In genomic region chr4:133065894-133066386, GRCm38 (mm10) we compare ENCODE assay signal across 18 mouse cellular contexts. TPM values are rescaled to one million over a fixed set of nuclear protein-coding genes. Genes with fewer than 3 reads are reported as not detected.
DNase-seq lines count a peak whose midpoint lies in the region; ATAC-seq and TF ChIP-seq lines count a peak whose summit lies in the region.
"Had no signal": no experiment of that assay in that cellular context is flagged by ENCODE, and none has a peak within 500 bp of the region (broad histone marks: within the 10 kb centered on the region; RNA-seq: fewer than 3 reads in every experiment).

No protein-coding gene starts in this region.

- peak; percentile 35; the same call in 1 of the 2 replicates for TF ChIP-seq CTCF in heart, adult 2 months (IDR thresholded peaks at IDR 0.05)
- TF ChIP-seq CTCF in cerebellum, adult 2 months (IDR thresholded peaks at IDR 0.05; ENCODE audit: borderline replicate concordance, insufficient read depth, low read depth, low read length) = no peak

- TF ChIP-seq EP300 in heart, adult 2 months (IDR thresholded peaks at IDR 0.05; ENCODE audit: insufficient read depth, low read depth, low read length) = no peak

- no peak overlapping the region for H3K4me3 ChIP-seq in heart, adult 2 months
- H3K4me3 ChIP-seq in heart, embryonic 10.5 days = no peak overlapping the region
- no peak overlapping the region for H3K4me3 ChIP-seq in limb, embryonic 15.5 days
- H3K4me3 ChIP-seq in limb, embryonic 10.5 days = no peak overlapping the region
- no peak overlapping the region for H3K4me3 ChIP-seq in cerebellum, adult 2 months (replicated peaks; ENCODE audit: insufficient read depth, low read depth, low read length)
- H3K4me3 ChIP-seq: forebrain, embryonic 15.5 days; heart, embryonic 12.5 days; myocyte had no signal

- no peaks in the 10 kb centered on the region for H3K9me3 ChIP-seq in heart, embryonic 10.5 days
- H3K9me3 ChIP-seq in limb, embryonic 15.5 days = no peaks in the 10 kb centered on the region
- no peaks in the 10 kb centered on the region for H3K9me3 ChIP-seq in limb, embryonic 10.5 days (replicated peaks)
- H3K9me3 ChIP-seq: forebrain, embryonic 15.5 days; G1E; heart, embryonic 12.5 days had no signal

- TF ChIP-seq POLR2A in heart, adult 2 months (IDR thresholded peaks at IDR 0.05; ENCODE audit: insufficient read depth, low read depth, low read length) = no peak
- no peak for TF ChIP-seq POLR2A in cerebellum, adult 2 months (IDR thresholded peaks at IDR 0.05; ENCODE audit: borderline replicate concordance, insufficient read depth, low read length)

- H3K36me3 ChIP-seq in heart, adult 2 months (ENCODE audit: control insufficient read depth, insufficient read depth, low read length) = peaks cover 4% of the 10 kb centered on the region; the same call in 1 of the 2 replicates
- H3K36me3 ChIP-seq in heart, embryonic 10.5 days = peaks cover 96% of the 10 kb centered on the region
- peaks cover 92% of the 10 kb centered on the region for H3K36me3 ChIP-seq in limb, embryonic 15.5 days
- H3K36me3 ChIP-seq in limb, embryonic 10.5 days = peaks cover 100% of the 10 kb centered on the region

- H3K27me3 ChIP-seq in heart, adult 2 months (ENCODE audit: control insufficient read depth, insufficient read depth, low read length) = no peaks in the 10 kb centered on the region
- H3K27me3 ChIP-seq in heart, embryonic 10.5 days (ENCODE audit: insufficient read depth, poor library complexity, severe bottlenecking) = no peaks in the 10 kb centered on the region
- no peaks in the 10 kb centered on the region for H3K27me3 ChIP-seq in limb, embryonic 15.5 days
- H3K27me3 ChIP-seq in limb, embryonic 10.5 days (ENCODE audit: low read depth, poor library complexity, severe bottlenecking) = no peaks in the 10 kb centered on the region
- H3K27me3 ChIP-seq in cerebellum, adult 2 months (ENCODE audit: control insufficient read depth, insufficient read depth, low read length) = no peaks in the 10 kb centered on the region
- H3K27me3 ChIP-seq: forebrain, embryonic 15.5 days; heart, embryonic 12.5 days had no signal

- no peak overlapping the region for H3K9ac ChIP-seq in heart, adult 2 months (ENCODE audit: low read depth, low read length)
- no peak overlapping the region for H3K9ac ChIP-seq in limb, embryonic 15.5 days
- H3K9ac ChIP-seq: forebrain, embryonic 15.5 days; heart, embryonic 12.5 days had no signal

- no peak for ATAC-seq in limb, embryonic 15.5 days (ENCODE audit: insufficient number of reproducible peaks, low FRiP score, low TSS enrichment, low read depth)
- ATAC-seq: forebrain, embryonic 15.5 days; intestine, embryonic 16.5 days had no signal

- WGBS in heart, adult 2 months = 89% methylated on average over 14 of the region's 14 CpGs
- WGBS in heart, embryonic 10.5 days = 89% methylated on average over 14 of the region's 14 CpGs
- 94% methylated on average over 14 of the region's 14 CpGs for WGBS in limb, embryonic 15.5 days
- 96% methylated on average over 14 of the region's 14 CpGs for WGBS in limb, embryonic 10.5 days
- WGBS in cerebellum, adult 2 months = 89% methylated on average over 14 of the region's 14 CpGs

- H3K4me1 ChIP-seq in heart, adult 2 months (ENCODE audit: control insufficient read depth, insufficient read depth, low read length) = peaks cover 5% of the 10 kb centered on the region
- H3K4me1 ChIP-seq in heart, embryonic 10.5 days = peaks cover 75% of the 10 kb centered on the region
- H3K4me1 ChIP-seq in limb, embryonic 15.5 days = peaks cover 24% of the 10 kb centered on the region
- peaks cover 12% of the 10 kb centered on the region for H3K4me1 ChIP-seq in limb, embryonic 10.5 days
- peaks cover 29% of the 10 kb centered on the region for H3K4me1 ChIP-seq in cerebellum, adult 2 months (ENCODE audit: control insufficient read depth, insufficient read depth, low read length)

- no peak overlapping the region for H3K27ac ChIP-seq in heart, adult 2 months
- no peak overlapping the region for H3K27ac ChIP-seq in heart, embryonic 10.5 days
- peak overlapping the region; percentile 27; the same call in 1 of the 2 replicates for H3K27ac ChIP-seq in limb, embryonic 15.5 days
- no peak overlapping the region for H3K27ac ChIP-seq in limb, embryonic 10.5 days
- no peak overlapping the region for H3K27ac ChIP-seq in cerebellum, adult 2 months (ENCODE audit: insufficient read depth, low read length)
- H3K27ac ChIP-seq: forebrain, embryonic 15.5 days had no signal

- intact Hi-C loops in heart, adult 2 months (cut with DNase I) = no loop called here

- DNase-seq in heart, adult 2 months = no peak
- no peak for DNase-seq in heart, embryonic 10.5 days (ENCODE audit: low spot score)
- DNase-seq in limb, embryonic 10.5 days (ENCODE audit: low spot score) = no peak
- peak; percentile 57 for DNase-seq in thymus, postnatal 4 days
- no peak for DNase-seq in thymus, postnatal 36 days
- no peak for DNase-seq in cerebellum, adult 2 months
- no peak for DNase-seq in spleen, adult 18-20 months
- DNase-seq: adrenal gland, postnatal 10 days; B cell, adult 2 months; cerebellum, adult 9-10 months; kidney, postnatal 25 days; lung, adult 2 months had no signal

- 0 out of 2 replicates have a peak, but pooled peaks cover 3% of the 10 kb centered on the region for H3K79me2 ChIP-seq in heart, adult 2 months (replicated peaks; ENCODE audit: control insufficient read depth, insufficient read depth, low read length)

- no peak overlapping the region for H3K4me2 ChIP-seq in limb, embryonic 15.5 days
- H3K4me2 ChIP-seq: forebrain, embryonic 15.5 days; heart, embryonic 12.5 days had no signal

RNA-seq across cellular contexts. Expression of gene Ahdc1, which starts 54.9 kb away (rescaled TPM):
- 10 to 100 TPM; 42.6 to 50.9 TPM for total RNA-seq in heart, adult 2 months (2021)
- 19.5 and 21.8 TPM in 2 replicates for polyA plus RNA-seq in heart, adult 2 months (2012; rRNA removed)
- 8.4 and 12.2 TPM in 2 replicates for polyA plus RNA-seq in heart, embryonic 10.5 days (2016; fragmentation: Nextera tagmentation; extraction: Ambion mirVana)
- polyA plus RNA-seq in limb, embryonic 15.5 days (2015; fragmentation: Nextera tagmentation; extraction: Ambion mirVana) = 10.7 and 13.2 TPM in 2 replicates
- polyA plus RNA-seq in limb, embryonic 10.5 days (2016; fragmentation: Nextera tagmentation; extraction: Ambion mirVana) = 13.0 and 13.8 TPM in 2 replicates
- 30.8 and 34.3 TPM in 2 replicates for polyA plus RNA-seq in cerebellum, adult 2 months (2012; rRNA removed)
